Mouse (Mus musculus) CH12.LX (cell line): Measurements from ENCODE around the gene Ttc7.

Source experiments
- CTCF ChIP-seq, 2 experiments: IDR thresholded peaks in 1 of 2; conservative IDR thresholded peaks in 1 of 2; 2 replicates each; pipeline ENCODE4 v1.5.1; 2011 to 2012; ENCODE audit warnings: low read depth in 2 of 2, low read length in 2 of 2, improper control_type of control experiment in 1 of 2, inconsistent platforms in 1 of 2, mild to moderate bottlenecking in 1 of 2, moderate library complexity in 1 of 2
- EP300 ChIP-seq: IDR thresholded peaks from 2 replicates; pipeline ENCODE4 v1.6.1; 2011; ENCODE audit warnings: low read length, improper control_type of control experiment
- MAX ChIP-seq: IDR thresholded peaks from 2 replicates; pipeline ENCODE4 v1.6.1; 2011; ENCODE audit warnings: low read length, improper control_type of control experiment
- MEF2A ChIP-seq: IDR thresholded peaks from 2 replicates; pipeline ENCODE4 v1.6.1; 2014; ENCODE audit warnings: low read depth, mild to moderate bottlenecking, inconsistent platforms, low read length, improper control_type of control experiment, borderline replicate concordance
- POLR2AphosphoS2 ChIP-seq: IDR thresholded peaks from 2 replicates; pipeline ENCODE4 v1.6.1; 2011; ENCODE audit warnings: low read depth, low read length, improper control_type of control experiment
- RCOR1 ChIP-seq: conservative IDR thresholded peaks from 2 replicates; pipeline ENCODE4 v1.6.1; 2012; ENCODE audit warnings: low read depth, mild to moderate bottlenecking, inconsistent platforms, low read length, improper control_type of control experiment
- SMC3 ChIP-seq: IDR thresholded peaks from 2 replicates; pipeline ENCODE4 v1.6.1; 2011; ENCODE audit warnings: low read depth, low read length, improper control_type of control experiment
- TCF12 ChIP-seq: IDR thresholded peaks from 2 replicates; pipeline ENCODE4 v1.6.1; 2014; ENCODE audit warnings: low read depth, mild to moderate bottlenecking, inconsistent platforms, low read length, improper control_type of control experiment
- ZNF384 ChIP-seq: IDR thresholded peaks from 2 replicates; pipeline ENCODE4 v1.6.1; 2012; ENCODE audit warnings: low read depth, low read length, improper control_type of control experiment, inconsistent platforms

- TF ChIP-seq ZNF384, result no peak
- no peak for TF ChIP-seq CTCF (conservative IDR thresholded peaks at IDR 0.05 in 1 of 2, IDR thresholded peaks at IDR 0.05 in 1 of 2; ENCODE audit: low read depth in 2 of 2, low read length in 2 of 2)
- TF ChIP-seq RCOR1, result no peak
- no peak for TF ChIP-seq MAX
- no peak for TF ChIP-seq TCF12
- no peak for TF ChIP-seq EP300
- TF ChIP-seq POLR2AphosphoS2, result no peak
- no peak for TF ChIP-seq SMC3
- TF ChIP-seq MEF2A, result no peak
These were observed 6.7 kb downstream of the Ttc7 start for GRCm38 (mm10) chr17:87289367-87289766.
